Comparison of ENCODE assay signal across 9 mouse cellular contexts in genomic region chr2:142437606-142438461, GRCm38 (mm10).
DNase-seq lines count a peak whose midpoint lies in the region; ATAC-seq and TF ChIP-seq lines count a peak whose summit lies in the region.
"Had no signal": no experiment of that assay in that cellular context is flagged by ENCODE, and none has a peak within 500 bp of the region (broad histone marks: within the 10 kb centered on the region; RNA-seq: fewer than 3 reads in every experiment).

No protein-coding gene starts in this region.

- no peaks in the 10 kb centered on the region for H3K9me3 ChIP-seq in midbrain, embryonic 15.5 days

- H3K27me3 ChIP-seq in kidney, adult 2 months (replicated peaks; ENCODE audit: control insufficient read depth, insufficient read depth, low read length): no peaks in the 10 kb centered on the region
- no peaks in the 10 kb centered on the region for H3K27me3 ChIP-seq in midbrain, embryonic 15.5 days (replicated peaks)
- H3K27me3 ChIP-seq: limb, embryonic 13.5 days had no signal

- H3K4me3 ChIP-seq in kidney, adult 2 months (ENCODE audit: insufficient read depth, low read depth, low read length): no peak overlapping the region
- H3K4me3 ChIP-seq in midbrain, embryonic 15.5 days: no peak overlapping the region
- H3K4me3 ChIP-seq: limb, embryonic 13.5 days had no signal

- H3K4me2 ChIP-seq in midbrain, embryonic 15.5 days: no peak overlapping the region
- H3K4me2 ChIP-seq: limb, embryonic 13.5 days had no signal

- H3K36me3 ChIP-seq in kidney, adult 2 months (ENCODE audit: control insufficient read depth, insufficient read depth, low read length): no peaks in the 10 kb centered on the region
- H3K36me3 ChIP-seq in midbrain, embryonic 15.5 days (replicated peaks): no peaks in the 10 kb centered on the region
- H3K36me3 ChIP-seq: limb, embryonic 13.5 days had no signal

- 88% methylated on average over 6 of the region's 6 CpGs for WGBS in kidney, adult 2 months
- 35% methylated on average over 6 of the region's 6 CpGs for WGBS in midbrain, embryonic 15.5 days

- TF ChIP-seq POLR2A in kidney, adult 2 months (IDR thresholded peaks at IDR 0.05; ENCODE audit: low read depth, low read length): no peak

- ATAC-seq in midbrain, embryonic 15.5 days (replicated peaks): peak; percentile 88
- ATAC-seq in CD4-positive, CD25-positive, alpha-beta regulatory T cell, adult 4 months: no peak

- no peaks in the 10 kb centered on the region for H3K4me1 ChIP-seq in kidney, adult 2 months (ENCODE audit: control insufficient read depth, insufficient read depth, low read length)
- H3K4me1 ChIP-seq in midbrain, embryonic 15.5 days: 0 out of 2 replicates have a peak, but pooled peaks cover 3% of the 10 kb centered on the region
- H3K4me1 ChIP-seq: limb, embryonic 13.5 days had no signal

- no peak for TF ChIP-seq CTCF in kidney, adult 2 months (conservative IDR thresholded peaks at IDR 0.05; ENCODE audit: insufficient read depth, insufficient read length, low read depth, low read length)

- peak; percentile 19 for DNase-seq in kidney, adult 2 months
- no peak for DNase-seq in kidney, adult 11 months
- DNase-seq in cerebellum, adult 8-10 months: peak; percentile 89
- peak; percentile 76 for DNase-seq in gastrocnemius, postnatal 14 days
- DNase-seq in layer of hippocampus, postnatal 10 days (ENCODE audit: low spot score in 2 of 2): peak; percentile 79 to 81
- DNase-seq in T-cell, adult 2 months (ENCODE audit: low spot score): no peak

- intact Hi-C loops in gastrocnemius, postnatal 14 days (cut with DNase I; ENCODE audit: low total_unique reads): no loop called here

- H3K9ac ChIP-seq in midbrain, embryonic 15.5 days: no peak overlapping the region
- H3K9ac ChIP-seq: limb, embryonic 13.5 days had no signal

- no peak overlapping the region for H3K27ac ChIP-seq in kidney, adult 2 months (ENCODE audit: insufficient read depth, low read depth, low read length)
- H3K27ac ChIP-seq in midbrain, embryonic 15.5 days: peak overlapping the region; percentile 2; the same call in 1 of the 2 replicates
- H3K27ac ChIP-seq: limb, embryonic 13.5 days had no signal

Comparison
In these comparisons a context has a peak if more than half of its experiments do, and no peak if none do; other contexts are left out.
1. DNase-seq: peak in kidney, adult 2 months (single experiment), cerebellum, adult 8-10 months (single experiment), gastrocnemius, postnatal 14 days (single experiment) and layer of hippocampus, postnatal 10 days (2 of 2); none in kidney, adult 11 months (single experiment) and T-cell, adult 2 months (single experiment).